Mouse (Mus musculus) layer of hippocampus, adult 9-11 months (tissue): ENCODE measurements around the gene Plpp1.
A peak's percentile ranks its signal among the peaks of the same experiment; 100 is the strongest.

Experiments
- DNase-seq: peaks from one replicate; pipeline ENCODE4 v3.0.0; 2022

The Plpp1 gene

GRCm38 (mm10) chr13:112773991-112774675, 26.5 kb upstream of the Plpp1 start:
- DNase-seq, result no peak

DNA sequence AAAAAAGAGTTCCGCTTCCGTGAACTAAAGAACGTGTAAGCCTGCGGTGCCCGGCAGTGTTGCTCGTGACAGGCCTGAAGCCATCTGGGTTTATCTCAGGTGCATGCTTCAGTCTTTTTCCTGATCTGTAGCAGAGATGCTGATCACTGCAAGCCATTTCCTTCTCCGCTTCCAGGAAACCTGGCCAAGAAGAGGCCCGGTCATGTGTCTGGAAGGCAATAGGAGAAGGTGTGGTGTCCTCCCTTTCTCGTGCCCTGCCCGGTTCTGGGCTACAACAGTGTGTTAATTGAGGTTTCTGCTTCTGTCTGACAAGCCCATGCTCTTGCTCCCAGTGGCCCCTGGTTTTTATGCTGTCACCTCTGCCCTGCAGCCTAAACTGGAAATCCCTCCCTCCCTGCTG, 24.7 kb upstream of the Plpp1 start:
- DNase-seq, result no peak

- no peak for DNase-seq
These were observed 22.2 kb upstream of the Plpp1 start for GRCm38 (mm10) chr13:112778407-112778806.

GRCm38 (mm10) chr13:112785305-112785704, 15.3 kb upstream of the Plpp1 start:
- DNase-seq, result no peak

- DNase-seq, result peak; percentile 21
These were observed 14.4 kb upstream of the Plpp1 start for GRCm38 (mm10) chr13:112786142-112786541.

DNA sequence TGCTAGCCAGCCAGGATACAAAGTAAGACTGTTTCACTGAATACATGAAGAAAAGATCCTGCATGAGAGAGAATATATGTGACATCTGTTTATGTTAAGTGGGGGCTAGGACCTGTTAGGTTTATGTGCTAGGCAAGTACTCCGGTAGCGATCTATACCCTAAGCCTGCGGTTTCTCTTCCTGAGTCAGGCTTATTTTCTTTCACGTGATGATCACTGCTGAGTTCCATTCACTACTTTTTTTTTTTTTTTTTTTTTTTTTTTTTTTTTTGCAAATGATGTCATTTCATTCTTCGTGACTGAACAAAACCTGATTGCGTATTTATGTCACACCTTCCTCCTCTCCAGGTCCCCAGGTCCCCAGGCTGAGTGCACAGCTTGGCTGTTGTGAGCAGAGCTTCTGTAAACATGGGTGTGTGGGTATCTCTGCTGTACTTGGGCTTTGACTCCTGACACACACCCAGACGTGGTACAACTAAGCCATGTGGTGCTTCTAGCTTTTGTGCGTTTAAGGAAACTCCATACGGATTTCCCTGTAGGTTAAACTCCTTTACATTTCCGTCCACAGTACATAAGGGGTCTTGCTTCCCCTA, 13.6 kb upstream of the Plpp1 start:
- no peak for DNase-seq

DNA sequence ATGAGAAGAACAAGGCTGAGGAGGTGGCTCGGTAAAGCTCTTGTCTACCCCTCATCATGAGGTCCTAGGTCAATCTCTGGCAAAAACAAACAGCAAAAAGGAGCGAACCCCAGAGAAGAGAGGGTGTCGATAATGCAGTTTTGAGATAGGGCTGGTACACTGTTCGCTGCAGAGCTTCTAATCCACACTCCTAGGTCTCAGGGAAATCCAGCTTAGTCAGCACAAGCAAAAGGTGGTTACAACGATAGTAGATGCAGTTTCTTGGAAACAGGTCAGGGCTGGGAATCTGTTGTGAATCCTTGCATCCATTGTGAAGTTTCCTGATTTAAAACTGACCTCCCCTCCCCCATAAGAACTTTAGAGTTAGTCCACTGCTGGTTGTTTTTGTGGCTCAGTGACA, 9.8 kb upstream of the Plpp1 start:
- DNase-seq, result no peak

DNA sequence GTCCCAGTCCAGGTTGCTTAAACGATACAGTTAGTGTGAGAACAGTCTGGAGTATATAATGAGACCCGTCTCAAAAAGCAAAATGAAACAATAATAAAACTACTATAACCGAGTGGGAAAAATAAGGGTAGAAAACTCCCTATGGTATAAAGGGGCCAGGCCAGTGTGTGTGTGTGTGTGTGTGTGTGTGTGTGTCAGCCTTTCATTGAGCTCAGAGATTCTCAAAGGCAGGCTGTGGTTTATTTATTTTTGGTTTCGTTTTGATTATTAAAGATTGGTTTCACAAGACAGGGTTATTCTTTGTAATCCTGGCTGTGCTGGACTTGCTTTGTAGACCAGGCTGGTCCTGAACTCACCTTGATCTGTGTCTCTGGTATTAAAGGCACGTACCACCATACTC, 8.7 kb upstream of the Plpp1 start:
- no peak for DNase-seq

GRCm38 (mm10) chr13:112798243-112798952, 2.2 kb upstream of the Plpp1 start:
- no peak for DNase-seq

DNA sequence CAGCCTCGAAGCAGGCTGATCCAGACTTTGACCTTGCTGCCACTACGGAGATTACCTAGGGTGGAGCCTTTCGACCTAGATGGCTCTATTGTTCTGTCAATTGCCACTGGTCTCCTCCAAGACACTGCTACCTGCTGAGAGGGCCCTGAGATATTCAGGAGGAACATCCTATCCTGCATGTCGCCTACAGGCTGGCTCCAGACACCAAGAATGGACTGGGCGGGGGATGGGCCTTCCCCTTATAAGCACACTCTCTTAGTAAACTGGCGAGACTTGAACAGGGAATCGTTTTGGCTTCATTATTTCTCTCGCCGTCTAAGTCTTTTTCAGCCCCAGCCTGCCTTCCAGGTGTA, 1.7 kb upstream of the Plpp1 start:
- no peak for DNase-seq

DNA sequence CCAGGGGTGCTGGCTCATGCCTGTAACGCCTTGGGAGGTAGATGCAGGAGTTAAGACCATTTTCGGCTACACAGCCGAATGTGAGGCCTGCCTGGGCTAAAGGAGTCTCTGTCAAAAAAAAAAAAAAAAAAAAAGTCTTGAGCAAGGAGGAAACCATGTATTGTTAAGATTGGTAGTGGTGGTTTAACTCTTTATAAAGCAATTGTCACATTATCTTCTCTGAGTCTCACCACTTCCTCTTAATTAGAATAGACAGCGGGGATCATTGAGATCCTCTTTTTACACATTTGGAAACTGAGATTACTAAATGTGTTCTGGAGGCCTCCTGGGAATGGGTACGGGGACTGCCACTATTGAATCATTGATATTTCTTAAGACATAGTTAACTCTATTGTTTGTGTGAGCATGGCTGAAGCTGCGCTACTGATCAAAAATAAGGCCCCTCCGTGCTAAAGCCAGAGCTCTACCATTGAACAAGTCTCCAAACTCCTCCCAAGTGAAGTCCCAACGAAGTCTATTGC, 811 bp upstream of the Plpp1 start:
- no peak for DNase-seq

DNA sequence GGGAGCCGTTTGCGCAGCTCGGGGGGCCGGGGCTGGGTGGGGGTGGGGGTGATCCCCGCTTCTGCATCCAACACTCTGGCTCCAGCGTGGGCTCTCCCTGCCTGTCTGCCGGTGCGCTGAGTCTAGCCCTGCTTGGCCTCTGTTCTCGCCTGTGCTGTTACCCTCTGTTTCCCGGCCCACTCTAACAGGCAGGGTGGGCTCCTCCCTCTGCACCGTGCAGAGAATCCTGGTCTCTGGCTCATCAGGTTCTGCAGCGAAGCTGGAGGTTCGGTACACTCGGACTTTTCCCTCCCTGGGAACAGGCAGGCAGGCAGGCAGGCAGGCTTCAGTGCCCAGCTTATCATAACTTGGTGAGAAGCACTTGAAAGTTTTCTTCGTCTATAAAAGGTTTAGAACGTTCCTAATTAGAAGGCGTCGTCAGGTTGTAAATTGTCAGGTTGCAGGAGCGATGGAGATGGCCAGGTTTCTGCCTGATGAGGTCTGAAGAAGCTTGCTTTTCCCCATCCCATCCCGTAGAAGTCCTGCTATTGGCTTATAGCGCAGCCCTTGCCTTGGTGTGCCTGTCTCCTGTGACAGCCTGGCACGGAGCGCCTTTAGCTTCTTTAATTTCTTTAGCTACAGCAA, 901 bp downstream of the Plpp1 start:
- DNase-seq, result peak; percentile 14

GRCm38 (mm10) chr13:112803106-112803505, 2.5 kb downstream of the Plpp1 start:
- DNase-seq, result no peak

DNA sequence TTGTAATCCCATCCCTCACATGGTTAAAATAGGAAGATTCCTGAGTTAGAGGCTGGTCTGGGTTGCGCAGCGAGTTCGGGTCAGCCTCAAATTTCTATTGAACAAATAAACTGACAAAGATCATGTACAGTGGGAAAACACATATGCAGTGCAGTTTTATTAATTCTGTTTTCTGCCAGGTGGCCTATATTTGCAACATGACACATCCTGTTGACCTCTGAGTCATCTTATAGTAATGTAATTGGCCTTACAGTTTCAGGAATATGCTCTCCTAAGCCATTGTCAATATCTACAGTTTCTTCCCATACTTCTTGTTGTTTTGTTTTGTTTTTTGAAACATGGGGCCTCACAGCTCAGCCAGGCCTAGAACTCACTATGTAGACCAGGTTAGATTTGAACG, 3.1 kb downstream of the Plpp1 start:
- DNase-seq, result no peak

DNA sequence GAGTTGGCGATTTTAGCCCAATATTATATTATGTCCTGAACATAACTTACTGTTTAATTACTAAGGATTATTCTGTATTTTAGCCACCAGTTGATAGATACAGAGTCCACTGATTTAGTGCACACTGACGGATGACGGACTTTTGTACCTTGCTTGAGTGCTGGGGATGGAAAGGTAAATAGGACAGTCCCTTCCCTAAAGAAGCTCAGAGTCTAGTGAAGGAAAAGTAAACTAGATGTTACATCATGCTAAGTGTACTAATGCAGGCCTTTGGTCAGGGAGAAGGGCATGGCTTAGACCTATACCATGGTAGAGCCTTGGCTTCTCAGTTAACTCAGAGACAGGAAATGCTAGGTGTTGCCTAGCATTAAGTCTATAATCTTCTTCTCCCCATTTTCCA, 4.9 kb downstream of the Plpp1 start:
- no peak for DNase-seq

DNA sequence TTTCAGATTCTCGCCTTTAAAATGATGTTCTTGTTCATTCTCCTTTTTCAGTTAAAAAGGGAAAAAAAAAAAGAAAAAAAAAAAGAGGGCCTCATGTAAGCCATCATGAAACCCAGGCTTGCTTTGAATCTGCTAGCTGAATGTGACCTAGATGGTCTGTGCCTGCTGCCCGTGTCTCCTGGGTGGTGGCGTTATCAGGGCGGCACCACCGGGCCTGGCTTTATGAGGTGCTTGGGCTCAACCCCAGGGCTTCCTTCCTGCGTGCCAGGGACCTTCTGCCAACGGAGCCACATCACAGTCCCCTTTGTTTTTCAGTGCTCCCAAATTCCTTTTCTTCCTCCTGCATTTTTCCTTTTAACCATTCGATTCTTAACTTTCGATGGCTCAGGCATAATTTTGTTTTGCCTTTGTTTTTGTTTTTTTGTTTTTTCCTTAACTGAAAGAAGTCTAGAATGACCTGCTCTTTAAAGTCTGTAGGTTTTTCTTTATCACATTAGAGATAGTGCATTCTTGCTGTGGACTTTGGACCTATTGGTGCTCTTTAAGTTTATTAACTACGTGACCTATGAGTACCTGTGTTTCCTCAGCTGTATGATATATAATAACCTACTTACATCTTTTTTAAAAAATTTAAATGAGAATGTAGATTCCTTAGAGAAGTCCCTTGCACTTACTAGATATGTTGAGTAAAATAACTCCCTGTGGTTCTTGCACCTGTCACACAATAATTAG, 7.5 kb downstream of the Plpp1 start:
- DNase-seq, result no peak

DNA sequence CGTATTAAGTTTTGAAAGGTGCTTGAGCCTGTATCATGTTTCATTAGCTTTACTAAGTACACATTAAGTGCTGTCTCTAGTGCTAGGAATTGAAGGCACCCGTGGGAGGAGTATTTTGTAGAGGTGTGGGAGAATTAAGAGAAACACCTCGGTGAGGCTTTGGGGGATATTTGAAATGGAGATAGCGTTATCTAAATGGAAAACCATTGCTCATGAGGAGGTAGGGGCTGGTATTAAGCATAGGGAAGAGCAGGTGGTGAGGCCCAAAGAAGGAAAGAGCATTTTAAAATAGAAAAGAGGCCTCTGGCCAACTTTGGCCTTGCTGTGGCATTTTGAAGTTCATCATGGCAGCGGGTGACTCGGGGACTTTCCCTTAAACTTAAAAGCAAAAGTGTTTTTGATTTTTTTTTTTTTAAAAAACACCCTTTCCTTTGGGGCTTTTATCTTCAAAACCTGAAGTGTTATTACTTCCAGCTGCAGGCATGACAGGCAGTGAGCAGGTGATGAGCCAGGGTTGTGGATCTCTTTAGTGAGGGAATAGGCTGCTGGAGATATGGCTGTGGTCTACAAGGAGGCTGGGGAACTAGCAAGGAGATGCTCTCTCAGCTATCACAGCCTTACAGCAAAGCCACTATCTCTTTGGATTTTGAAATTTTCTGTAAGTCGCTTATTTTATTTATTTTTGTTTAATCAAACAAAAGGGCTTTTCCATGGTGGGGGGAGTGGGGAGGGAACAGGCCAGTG, 9.1 kb downstream of the Plpp1 start:
- DNase-seq, result no peak

GRCm38 (mm10) chr13:112810248-112810645, 9.7 kb downstream of the Plpp1 start:
- peak; percentile 22 for DNase-seq

DNA sequence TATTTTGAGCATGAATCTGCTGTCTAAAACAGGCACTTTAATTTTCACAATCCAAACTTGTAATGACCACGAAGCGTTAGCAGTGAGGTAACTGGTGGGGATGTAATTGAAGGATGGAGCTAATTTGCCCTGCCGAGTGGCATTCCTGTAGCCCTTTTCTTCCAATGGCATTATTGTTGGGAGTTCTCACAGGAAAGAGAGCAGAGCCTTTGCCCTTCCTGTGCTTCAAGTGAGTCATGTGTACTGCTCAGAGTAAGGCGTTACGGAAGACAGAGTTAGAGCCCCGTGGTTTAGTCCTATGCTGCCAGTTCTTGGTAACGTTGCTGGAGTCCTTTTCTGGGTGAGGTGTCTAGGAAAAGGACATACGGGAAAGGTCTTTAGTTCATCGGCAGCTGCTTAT, 10.2 kb downstream of the Plpp1 start:
- DNase-seq, result no peak

GRCm38 (mm10) chr13:112811708-112812403, 11.3 kb downstream of the Plpp1 start:
- DNase-seq, result no peak

DNA sequence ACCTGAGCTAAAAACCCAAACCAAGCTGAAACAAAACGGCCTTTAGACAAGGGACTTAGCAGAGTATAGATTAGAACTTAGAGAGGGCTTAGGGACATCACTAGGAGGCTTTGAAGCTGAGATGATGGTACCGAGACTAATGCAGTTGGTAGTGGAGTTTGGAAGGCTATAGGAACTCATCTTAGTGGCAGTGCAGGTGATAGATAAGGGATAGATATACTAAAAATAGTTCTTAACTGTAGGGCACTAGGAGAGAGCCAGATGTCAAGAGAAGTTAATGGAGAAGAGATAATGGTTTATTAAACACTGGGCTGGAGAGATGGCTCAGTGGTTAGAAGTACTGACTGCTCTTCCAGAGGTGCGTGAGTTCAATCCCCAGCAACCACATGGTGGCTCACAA, 15.4 kb downstream of the Plpp1 start:
- DNase-seq, result no peak

GRCm38 (mm10) chr13:112818125-112818524, 17.5 kb downstream of the Plpp1 start:
- DNase-seq, result no peak
